Mouse (Mus musculus): Measurements from ENCODE around the gene Man2a2. TPM values are rescaled to one million over a fixed set of nuclear protein-coding genes. Genes with fewer than 3 reads are reported as not detected.

Man2a2 gene
- total RNA-seq (2023), result 10 to 100 TPM; 28.2 to 43.3 TPM

GRCm38 (mm10) chr7:80371041-80371751 lies at the start of gene Man2a2:
TSS of gene Man2a2 (minus strand) at chr7:80371375.

GRCm38 (mm10) chr7:80405188-80405695 lies 34.1 kb upstream of the Man2a2 start, which contains the start of gene Furin:
TSS of gene Furin (minus strand) at chr7:80405436.

GRCm38 (mm10) chr7:80387633-80388543 lies 16.7 kb upstream of the Man2a2 start, which contains the start of gene Fes:
TSS of gene Fes (minus strand) at chr7:80387946.

GRCm38 (mm10) chr7:80342858-80343257 lies 28.3 kb downstream of the Man2a2 start, which contains the start of gene Hddc3:
TSS of gene Hddc3 (plus strand) at chr7:80343104.

GRCm38 (mm10) chr7:80340793-80341192 lies 30.4 kb downstream of the Man2a2 start, which contains the start of gene Unc45a:
TSS of gene Unc45a (minus strand) at chr7:80341005.

GRCm38 (mm10) chr7:80324043-80324815 lies 46.9 kb downstream of the Man2a2 start, which contains the start of gene Rccd1:
TSS of gene Rccd1 (minus strand) at chr7:80324454.

Other genes starting within 250 kb of the Man2a2 start
- 10 to 100 TPM; 29.5 to 35.1 TPM for gene Sema4b, start 184.5 kb downstream of the Man2a2 start, total RNA-seq (2023)
- 100 to 1,000 TPM; 102 to 103 TPM for gene Cib1, start 138.6 kb downstream of the Man2a2 start, total RNA-seq (2023)
- 1 to 10 TPM; 2.1 to 2.2 TPM for gene Gdpgp1, start 138.5 kb downstream of the Man2a2 start, total RNA-seq (2023)
- gene Ttll13, start 125.0 kb downstream of the Man2a2 start, total RNA-seq (2023), result 1 to 10 TPM in 1 of 2 experiments, under 1 TPM in 1; 0.82 to 1.3 TPM
- gene Ngrn, start 110.2 kb downstream of the Man2a2 start, total RNA-seq (2023), result 10 to 100 TPM; 15.5 to 15.9 TPM
- 10 to 100 TPM; 15.1 to 17.8 TPM for gene Vps33b, start 101.7 kb downstream of the Man2a2 start, total RNA-seq (2023)
- 10 to 100 TPM; 84.8 to 89.6 TPM for gene Prc1, start 76.9 kb downstream of the Man2a2 start, total RNA-seq (2023)
- 1 to 10 TPM; 2.8 to 2.9 TPM for gene Rccd1, start 46.9 kb downstream of the Man2a2 start, total RNA-seq (2023)
- gene Unc45a, start 30.4 kb downstream of the Man2a2 start, total RNA-seq (2023), result 10 to 100 TPM; 56.8 to 57.0 TPM
- 1 to 10 TPM; 5.8 to 8.8 TPM for gene Hddc3, start 28.3 kb downstream of the Man2a2 start, total RNA-seq (2023)
- 100 to 1,000 TPM; 597 to 602 TPM for gene Fes, start 16.6 kb upstream of the Man2a2 start, total RNA-seq (2023)
- gene Furin, start 34.1 kb upstream of the Man2a2 start, total RNA-seq (2023), result 100 to 1,000 TPM; 149 to 163 TPM
- gene Blm, start 163.7 kb upstream of the Man2a2 start, total RNA-seq (2023), result 10 to 100 TPM; 18.1 to 20.0 TPM